Comparison of ENCODE assay signal across 17 mouse cellular contexts in the genomic region with DNA sequence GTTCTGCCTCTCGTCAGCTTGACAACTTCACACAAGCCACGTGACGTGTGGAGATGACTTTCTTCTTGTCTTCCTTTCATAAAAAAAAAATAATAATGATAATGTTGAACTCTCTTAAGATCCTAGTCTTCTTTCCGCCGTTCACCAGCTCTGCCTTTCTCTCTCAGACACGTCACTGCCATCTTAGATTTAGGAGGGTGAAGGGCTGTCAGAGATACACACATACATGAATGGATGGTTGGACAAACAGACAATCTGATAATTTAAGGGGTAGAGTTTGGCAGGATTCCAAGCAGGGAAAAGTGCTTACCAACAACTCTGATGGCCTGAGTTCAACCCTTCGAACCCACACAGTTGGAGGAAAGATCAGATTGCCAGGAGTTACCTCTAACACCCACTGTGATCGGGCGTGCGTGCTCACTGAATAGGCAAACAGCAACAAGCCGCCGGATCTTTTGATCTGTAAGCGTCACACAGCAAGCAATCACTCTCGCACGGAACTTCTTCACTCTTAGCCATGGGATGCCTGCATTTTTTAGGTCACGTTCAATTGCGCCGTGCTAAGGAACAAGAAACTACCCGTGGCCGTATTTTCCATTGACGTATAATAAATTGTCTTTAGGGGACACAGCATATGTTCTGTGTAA.
A peak's percentile ranks its signal among the peaks of the same experiment; 100 is the strongest.
DNase-seq lines count a peak whose midpoint lies in the region; ATAC-seq and TF ChIP-seq lines count a peak whose summit lies in the region.
"Had no signal": no experiment of that assay in that cellular context is flagged by ENCODE, and none has a peak within 500 bp of the region (broad histone marks: within the 10 kb centered on the region; RNA-seq: fewer than 3 reads in every experiment).

No protein-coding gene starts in this region.

- H3K4me3 ChIP-seq in kidney, embryonic 14.5 days (ENCODE audit: low read length) = no peak overlapping the region
- no peak overlapping the region for H3K4me3 ChIP-seq in testis, adult 2 months (ENCODE audit: control insufficient read depth, low read depth, low read length)
- H3K4me3 ChIP-seq: hindbrain, embryonic 15.5 days; limb, embryonic 15.5 days; neural tube, embryonic 12.5 days had no signal

- peak; percentile 89 for DNase-seq in heart, adult 11 months
- no peak for DNase-seq in heart, postnatal 14 days
- no peak for DNase-seq in kidney, postnatal 25 days
- DNase-seq in testis, postnatal 14 days (ENCODE audit: low spot score) = no peak
- DNase-seq in left cerebral cortex, postnatal 36 days (ENCODE audit: low spot score in 2 of 2) = no peak
- DNase-seq: cerebellum, postnatal 25 days; forebrain, postnatal 0 days; gastrocnemius, postnatal 14 days; kidney, adult 18-20 months; lung, postnatal 36 days had no signal

- intact Hi-C loops in heart, postnatal 14 days (cut with DNase I) = no loop called here
- intact Hi-C loops in left cerebral cortex, postnatal 36 days (cut with DNase I) = no loop called here

- H3K36me3 ChIP-seq in kidney, embryonic 14.5 days (ENCODE audit: control insufficient read depth, insufficient read depth, low read length) = no peaks in the 10 kb centered on the region
- H3K36me3 ChIP-seq in testis, adult 2 months (ENCODE audit: control insufficient read depth, insufficient read depth, low read length) = no peaks in the 10 kb centered on the region
- H3K36me3 ChIP-seq: hindbrain, embryonic 15.5 days; limb, embryonic 15.5 days; neural tube, embryonic 12.5 days had no signal

- no peaks in the 10 kb centered on the region for H3K9me3 ChIP-seq in kidney, embryonic 14.5 days (ENCODE audit: control insufficient read depth, low read length)
- H3K9me3 ChIP-seq: hindbrain, embryonic 15.5 days; limb, embryonic 15.5 days; neural tube, embryonic 12.5 days had no signal

- 40% methylated on average over 21 of the region's 21 CpGs for WGBS in kidney, embryonic 14.5 days

- H3K4me2 ChIP-seq in kidney, embryonic 14.5 days (replicated peaks; ENCODE audit: low read depth, low read length) = no peak overlapping the region
- H3K4me2 ChIP-seq: hindbrain, embryonic 15.5 days; limb, embryonic 15.5 days; neural tube, embryonic 12.5 days had no signal

- ATAC-seq in kidney, embryonic 14.5 days (ENCODE audit: low FRiP score, low TSS enrichment) = no peak
- ATAC-seq in megakaryocyte-erythroid progenitor cell, adult 5-6 weeks (replicated peaks; ENCODE audit: low FRiP score, low TSS enrichment, poor library complexity, severe bottlenecking) = peak; percentile 9; the same call in 1 of the 2 replicates
- ATAC-seq: forebrain, postnatal 0 days; Patski had no signal

- no peak overlapping the region for H3K9ac ChIP-seq in kidney, embryonic 14.5 days (ENCODE audit: low read depth, low read length)
- H3K9ac ChIP-seq: forebrain, postnatal 0 days; hindbrain, embryonic 15.5 days; limb, embryonic 15.5 days; neural tube, embryonic 12.5 days had no signal

- H3K27ac ChIP-seq in kidney, embryonic 14.5 days (ENCODE audit: low read depth, low read length) = peak overlapping the region; percentile 11; the same call in 1 of the 2 replicates
- peak overlapping the region; percentile 49 for H3K27ac ChIP-seq in testis, adult 2 months (ENCODE audit: control insufficient read depth, insufficient read depth, low read depth, low read length)
- H3K27ac ChIP-seq: hindbrain, embryonic 15.5 days; limb, embryonic 15.5 days; neural tube, embryonic 12.5 days had no signal

- TF ChIP-seq CTCF in testis, adult 2 months (IDR thresholded peaks at IDR 0.05; ENCODE audit: control insufficient read depth, insufficient read depth, insufficient replicate concordance, low read depth, low read length) = no peak

- H3K27me3 ChIP-seq in kidney, embryonic 14.5 days (ENCODE audit: control insufficient read depth, insufficient read depth, low read length) = no peaks in the 10 kb centered on the region
- H3K27me3 ChIP-seq in testis, adult 2 months (ENCODE audit: control insufficient read depth, insufficient read depth, low read length) = no peaks in the 10 kb centered on the region
- H3K27me3 ChIP-seq: hindbrain, embryonic 15.5 days; limb, embryonic 15.5 days; neural tube, embryonic 12.5 days; Patski had no signal

- no peak for TF ChIP-seq POLR2A in testis, adult 2 months (IDR thresholded peaks at IDR 0.05; ENCODE audit: control insufficient read depth, low read depth, low read length)

- peaks cover 18% of the 10 kb centered on the region for H3K4me1 ChIP-seq in kidney, embryonic 14.5 days (ENCODE audit: control insufficient read depth, insufficient read depth, low read length)
- H3K4me1 ChIP-seq in testis, adult 2 months (ENCODE audit: control insufficient read depth, insufficient read depth, low read length) = peaks cover 2% of the 10 kb centered on the region; the same call in 1 of the 2 replicates
- H3K4me1 ChIP-seq: neural tube, embryonic 12.5 days had no signal
